Mouse (Mus musculus): ENCODE data around the gene Pcbd1.

The Pcbd1 gene

GRCm38 (mm10) chr10:61089170-61090142 is at the start of gene Pcbd1:
TSS of gene Pcbd1 (plus strand) at chr10:61089331.
- peak; percentile 34 for DNase-seq (ENCODE audit: low read depth, low spot score)

GRCm38 (mm10) chr10:61039657-61040056 is 49.5 kb upstream of the Pcbd1 start:
- no peak for DNase-seq (ENCODE audit: low read depth, low spot score)

GRCm38 (mm10) chr10:61045081-61045480 is 44.0 kb upstream of the Pcbd1 start:
- DNase-seq (ENCODE audit: low read depth, low spot score) = peak; percentile 87

- peak; percentile 79 for DNase-seq (ENCODE audit: low read depth, low spot score)
Measured at GRCm38 (mm10) chr10:61051993-61052613, 37.0 kb upstream of the Pcbd1 start.

- DNase-seq (ENCODE audit: low read depth, low spot score) = peak; percentile 68
Measured at GRCm38 (mm10) chr10:61056661-61057060, 32.5 kb upstream of the Pcbd1 start.

GRCm38 (mm10) chr10:61059101-61059500 is 30.0 kb upstream of the Pcbd1 start:
- peak; percentile 70 for DNase-seq (ENCODE audit: low read depth, low spot score)

GRCm38 (mm10) chr10:61059543-61060110 is 29.5 kb upstream of the Pcbd1 start:
- DNase-seq (ENCODE audit: low read depth, low spot score) = peak; percentile 74

GRCm38 (mm10) chr10:61063271-61063864 is 25.8 kb upstream of the Pcbd1 start:
- peak; percentile 45 for DNase-seq (ENCODE audit: low read depth, low spot score)

- peak; percentile 94 for DNase-seq (ENCODE audit: low read depth, low spot score)
Measured at GRCm38 (mm10) chr10:61064635-61065034, 24.5 kb upstream of the Pcbd1 start.

GRCm38 (mm10) chr10:61065287-61066005 is 23.7 kb upstream of the Pcbd1 start:
- peak; percentile 74 for DNase-seq (ENCODE audit: low read depth, low spot score)

- DNase-seq (ENCODE audit: low read depth, low spot score) = peak; percentile 93
Measured at GRCm38 (mm10) chr10:61068436-61069192, 20.5 kb upstream of the Pcbd1 start.

GRCm38 (mm10) chr10:61069248-61069647 is 19.9 kb upstream of the Pcbd1 start:
- DNase-seq (ENCODE audit: low read depth, low spot score) = peak; percentile 60

GRCm38 (mm10) chr10:61072324-61072723 is 16.8 kb upstream of the Pcbd1 start:
- DNase-seq (ENCODE audit: low read depth, low spot score) = peak; percentile 77

- DNase-seq (ENCODE audit: low read depth, low spot score) = peak; percentile 74
Measured at GRCm38 (mm10) chr10:61074643-61075042, 14.5 kb upstream of the Pcbd1 start.

- DNase-seq (ENCODE audit: low read depth, low spot score) = no peak
Measured at GRCm38 (mm10) chr10:61075607-61076006, 13.5 kb upstream of the Pcbd1 start.

- DNase-seq (ENCODE audit: low read depth, low spot score) = peak; percentile 98
Measured at GRCm38 (mm10) chr10:61080227-61080930, 8.8 kb upstream of the Pcbd1 start.

- peak; percentile 12 for DNase-seq (ENCODE audit: low read depth, low spot score)
Measured at GRCm38 (mm10) chr10:61080931-61081255, 8.2 kb upstream of the Pcbd1 start.

- DNase-seq (ENCODE audit: low read depth, low spot score) = no peak
Measured at GRCm38 (mm10) chr10:61085364-61085763, 3.8 kb upstream of the Pcbd1 start.

GRCm38 (mm10) chr10:61086502-61086901 is 2.6 kb upstream of the Pcbd1 start:
- peak; percentile 71 for DNase-seq (ENCODE audit: low read depth, low spot score)

GRCm38 (mm10) chr10:61088468-61088867 is 663 bp upstream of the Pcbd1 start:
- no peak for DNase-seq (ENCODE audit: low read depth, low spot score)

Data from ZHBTc4 (cell line).